Mouse (Mus musculus): ENCODE results near the gene Mrtfa.

Mrtfa gene

DNA sequence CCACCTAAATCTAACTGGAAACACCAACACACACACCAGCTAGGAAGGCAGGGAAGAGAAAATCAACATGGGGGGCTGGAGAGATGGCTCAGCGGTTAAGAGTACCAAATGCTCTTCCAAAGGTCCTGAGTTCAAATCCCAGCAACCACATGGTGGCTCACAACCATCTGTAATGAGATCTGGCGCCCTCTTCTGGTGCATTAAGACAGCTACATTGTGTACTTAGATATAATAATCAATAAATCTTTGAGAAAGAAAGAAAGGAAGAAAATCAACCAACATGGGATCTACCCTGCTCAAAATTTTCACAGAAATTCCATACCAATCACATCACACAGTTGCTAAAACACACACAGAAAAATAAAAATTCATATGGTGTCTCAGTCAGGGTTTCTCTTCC lies 34.1 kb downstream of the Mrtfa start:
- DNase-seq (ENCODE audit: low read depth, low spot score), result no peak

DNA sequence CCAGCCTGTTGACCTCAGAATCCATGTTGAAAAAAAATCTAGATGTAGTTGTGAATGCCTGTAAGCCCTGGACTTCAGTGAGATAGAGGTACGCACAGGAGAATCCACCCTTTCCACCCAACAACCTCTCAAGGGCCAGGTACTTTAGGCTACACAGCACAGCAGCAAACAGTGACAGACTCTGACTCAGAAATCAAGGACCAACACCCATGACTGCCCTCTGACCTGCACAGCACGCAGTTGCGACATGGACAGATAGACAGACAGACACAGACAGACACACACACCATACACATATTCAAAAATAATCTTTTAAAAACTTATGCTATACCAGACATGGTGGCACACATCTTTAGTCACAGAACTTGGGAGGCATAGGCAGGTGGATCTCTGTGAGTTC lies 34.7 kb downstream of the Mrtfa start:
- DNase-seq (ENCODE audit: low read depth, low spot score), result no peak

- no peak for DNase-seq (ENCODE audit: low read depth, low spot score)
Measured at GRCm38 (mm10) chr15:81154846-81155624, 35.5 kb downstream of the Mrtfa start.

DNA sequence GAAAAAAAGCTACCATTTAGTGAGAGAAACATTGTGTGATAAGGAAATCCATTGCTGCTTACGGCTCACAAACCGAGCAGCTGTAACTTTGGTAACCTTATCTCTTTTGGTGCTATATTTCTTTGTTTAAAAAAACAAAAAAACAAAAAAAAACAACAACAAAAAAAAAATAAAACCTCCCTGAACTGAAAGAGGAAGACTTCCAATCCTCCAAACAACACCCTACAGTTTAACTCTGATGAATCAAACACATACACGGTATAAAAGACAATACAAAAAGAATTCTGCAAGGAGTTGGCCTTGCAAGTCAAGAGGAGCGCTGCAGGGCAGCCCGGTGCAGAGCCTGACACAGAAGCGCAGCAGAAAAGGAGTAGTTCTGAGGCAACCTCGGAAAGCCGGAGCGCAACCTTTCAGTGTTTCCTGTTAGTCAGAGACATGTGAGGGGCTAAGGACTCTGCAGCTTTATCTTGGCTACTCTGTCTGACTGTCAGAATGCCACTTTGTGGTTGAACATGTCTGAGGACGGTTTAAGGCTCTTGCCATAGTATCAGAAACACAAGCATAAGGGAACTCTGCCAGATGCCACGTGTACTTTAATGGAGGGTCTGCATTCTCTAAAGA lies 48.5 kb downstream of the Mrtfa start:
- DNase-seq (ENCODE audit: low read depth, low spot score), result no peak

- no peak for DNase-seq (ENCODE audit: low read depth, low spot score)
Measured at GRCm38 (mm10) chr15:81140004-81140403, 50.6 kb downstream of the Mrtfa start.

GRCm38 (mm10) chr15:81137298-81137697 lies 53.3 kb downstream of the Mrtfa start:
- peak; percentile 99 for DNase-seq (ENCODE audit: low read depth, low spot score)

DNA sequence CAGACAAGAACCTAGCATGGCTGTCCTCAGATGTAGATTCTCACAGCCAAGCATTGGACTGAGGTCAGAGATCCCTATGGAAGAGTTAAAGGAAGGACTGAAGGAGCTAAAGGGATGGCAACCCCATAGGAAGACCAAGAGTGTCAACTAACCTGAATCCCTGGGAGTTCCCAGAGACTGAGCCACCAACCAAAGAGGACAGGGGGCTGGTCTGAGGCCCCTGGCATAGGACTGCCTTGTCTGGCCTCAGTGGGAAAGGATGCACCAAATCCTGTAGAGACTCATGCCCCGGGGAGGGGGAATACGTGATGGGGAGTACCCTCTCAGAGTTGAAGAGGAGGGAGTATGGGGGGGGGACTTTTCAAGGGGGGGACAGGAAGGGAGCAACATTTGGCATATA lies 56.8 kb downstream of the Mrtfa start:
- no peak for DNase-seq (ENCODE audit: low read depth, low spot score)

DNA sequence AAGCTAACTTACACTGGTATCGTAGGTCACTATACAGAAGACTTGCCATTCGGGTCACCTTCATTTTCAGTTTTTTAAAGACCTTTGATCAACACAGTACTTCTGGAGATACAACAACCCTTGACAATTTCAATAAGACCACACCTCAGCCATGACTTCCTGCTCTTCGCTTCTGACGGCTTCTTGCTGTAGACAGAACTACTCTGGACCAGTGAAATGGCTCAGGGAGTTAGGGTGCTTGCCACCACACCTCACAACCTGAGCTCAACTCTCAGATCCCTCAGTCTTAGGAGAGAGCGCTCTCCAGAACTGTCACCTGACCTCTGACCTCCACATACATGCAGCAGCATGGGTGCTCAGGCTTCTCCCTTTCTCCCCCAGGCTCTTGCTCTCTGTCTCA lies 59.4 kb downstream of the Mrtfa start:
- no peak for DNase-seq (ENCODE audit: low read depth, low spot score)

DNA sequence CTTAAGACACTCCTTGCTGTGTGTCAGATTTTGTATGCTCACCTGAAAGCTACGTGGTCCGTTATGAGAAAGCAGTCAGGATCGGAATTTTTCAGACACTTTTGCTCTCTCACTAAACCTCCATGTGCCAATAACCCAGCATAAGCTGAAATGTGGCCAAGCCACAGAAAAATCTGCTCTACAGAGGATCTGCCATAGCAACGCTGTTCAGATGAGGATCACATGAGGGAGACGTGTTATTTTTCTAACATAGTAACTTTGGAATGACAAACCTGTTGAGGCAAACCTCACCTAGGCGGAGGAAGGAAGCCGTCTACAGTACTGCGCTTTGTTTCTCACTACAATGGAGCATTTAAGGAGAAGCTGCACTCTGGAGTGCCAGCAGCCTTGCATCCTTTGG lies 60.6 kb downstream of the Mrtfa start:
- DNase-seq (ENCODE audit: low read depth, low spot score), result no peak

DNA sequence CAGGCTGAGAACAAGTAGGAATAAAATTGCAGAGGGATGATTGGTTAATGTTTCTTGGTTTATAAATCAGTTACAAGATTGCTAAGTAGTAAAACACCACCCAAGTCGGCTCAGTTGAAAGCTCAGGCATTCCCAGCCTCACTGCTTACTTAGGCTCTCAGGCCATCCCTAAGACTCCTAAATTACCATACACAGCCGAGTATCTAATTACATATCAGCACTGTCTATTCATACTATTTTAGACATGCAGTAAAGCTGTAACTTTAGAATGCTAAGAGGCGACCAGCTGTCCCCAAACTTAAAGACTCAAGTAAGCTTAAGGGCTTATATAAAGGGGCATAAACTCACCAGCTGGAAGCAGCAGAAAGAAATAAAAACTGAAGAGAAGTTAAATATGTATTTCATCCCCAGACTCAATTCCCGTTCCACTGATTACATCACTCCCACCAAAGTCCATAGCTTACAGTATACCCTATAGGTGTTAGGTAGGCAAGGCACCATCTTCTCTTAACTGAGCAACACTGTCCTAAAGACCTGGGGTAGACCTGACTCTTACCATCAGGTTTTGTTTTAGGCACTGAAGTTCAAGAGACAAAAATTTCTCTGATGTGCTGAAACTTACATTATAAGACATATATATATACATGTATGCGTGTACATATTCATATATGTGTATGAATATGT lies 62.3 kb downstream of the Mrtfa start:
- DNase-seq (ENCODE audit: low read depth, low spot score), result no peak

- no peak for DNase-seq (ENCODE audit: low read depth, low spot score)
Measured at GRCm38 (mm10) chr15:81124282-81124681, 66.3 kb downstream of the Mrtfa start.

- no peak for DNase-seq (ENCODE audit: low read depth, low spot score)
Measured at GRCm38 (mm10) chr15:81123122-81123521, 67.4 kb downstream of the Mrtfa start.

DNA sequence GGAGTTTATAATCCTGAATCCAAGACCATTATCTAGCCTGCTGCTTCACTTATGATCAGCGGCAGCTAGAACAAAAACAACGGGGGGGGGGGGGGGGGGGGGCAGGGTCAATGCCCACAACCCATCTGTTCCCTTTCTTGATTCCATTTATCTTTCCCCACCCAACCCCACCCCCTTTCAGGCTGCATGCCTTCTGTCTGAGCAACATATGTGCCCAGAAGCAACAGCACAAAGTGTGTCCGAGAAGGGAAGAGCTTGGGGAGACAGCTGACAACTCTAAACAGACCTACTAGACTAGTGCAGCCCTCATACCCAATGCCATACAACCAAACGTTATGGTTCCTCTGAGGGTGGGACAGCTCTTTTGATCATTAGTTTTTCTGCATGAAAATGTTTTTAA lies 68.0 kb downstream of the Mrtfa start:
- no peak for DNase-seq (ENCODE audit: low read depth, low spot score)

GRCm38 (mm10) chr15:81122078-81122477 lies 68.5 kb downstream of the Mrtfa start:
- DNase-seq (ENCODE audit: low read depth, low spot score), result no peak

- DNase-seq (ENCODE audit: low read depth, low spot score), result no peak
Measured at GRCm38 (mm10) chr15:81120946-81121345, 69.6 kb downstream of the Mrtfa start.

- DNase-seq (ENCODE audit: low read depth, low spot score), result no peak
Measured at GRCm38 (mm10) chr15:81120140-81120539, 70.4 kb downstream of the Mrtfa start.

GRCm38 (mm10) chr15:81118226-81118625 lies 72.3 kb downstream of the Mrtfa start:
- no peak for DNase-seq (ENCODE audit: low read depth, low spot score)

DNA sequence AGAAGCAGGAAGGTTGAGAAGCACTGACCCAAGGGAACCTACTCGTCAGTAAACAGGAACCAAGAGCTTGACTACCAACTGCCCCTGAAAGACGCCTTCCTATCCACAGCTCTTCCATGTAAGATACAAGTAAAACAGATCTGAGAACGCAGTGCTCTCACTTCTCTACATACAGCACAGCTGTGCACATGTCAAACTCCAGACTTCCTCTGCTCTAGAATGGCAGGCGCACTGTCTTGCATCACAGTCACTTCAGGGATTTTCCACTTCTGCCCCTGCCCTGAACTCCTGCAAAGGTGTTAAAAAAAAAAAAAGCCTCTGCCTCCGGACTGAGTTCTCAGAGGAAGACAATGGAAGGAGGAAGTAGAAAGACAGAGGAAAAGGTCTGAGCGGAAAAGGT lies 78.0 kb downstream of the Mrtfa start:
- DNase-seq (ENCODE audit: low read depth, low spot score), result no peak

DNA sequence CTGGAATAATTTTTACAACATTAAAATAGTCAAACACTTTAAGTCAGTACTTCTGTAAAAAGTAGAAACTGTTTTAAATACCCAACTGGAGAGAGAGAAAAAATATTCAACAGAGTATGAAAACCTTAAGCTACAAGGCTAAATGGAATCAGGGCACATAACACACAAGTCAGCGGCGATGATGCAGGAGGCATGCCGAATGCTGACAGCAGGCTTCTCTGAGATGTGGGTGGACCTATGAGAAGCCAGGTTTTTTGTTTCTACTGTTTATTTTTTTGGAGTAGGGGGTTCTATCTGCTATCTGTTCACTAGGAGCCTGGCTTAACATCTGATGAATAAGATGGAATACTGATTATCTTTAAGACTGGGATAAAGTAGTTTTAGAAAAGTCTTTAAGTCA lies 80.2 kb downstream of the Mrtfa start:
- DNase-seq (ENCODE audit: low read depth, low spot score), result no peak

DNA sequence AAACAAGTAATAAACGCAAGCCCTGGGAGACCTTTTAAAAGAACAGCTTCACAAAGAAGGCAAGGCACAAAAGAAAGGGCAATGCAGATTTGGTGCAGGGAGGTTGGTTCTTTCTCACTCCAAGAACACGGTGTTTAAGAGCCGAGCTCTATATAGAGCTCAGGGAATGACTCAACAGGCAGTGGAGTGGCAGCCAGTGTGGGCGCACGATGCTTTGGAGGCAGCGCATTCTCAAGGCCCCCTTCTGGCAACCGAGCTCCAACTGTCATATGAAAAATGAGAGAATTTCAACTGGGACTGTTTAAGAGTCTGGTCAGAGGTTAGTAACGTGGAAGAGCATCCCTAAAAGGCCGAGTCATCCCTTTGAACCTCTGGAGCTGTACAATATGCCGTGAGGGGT lies 84.6 kb downstream of the Mrtfa start:
- DNase-seq (ENCODE audit: low read depth, low spot score), result peak; percentile 87

DNA sequence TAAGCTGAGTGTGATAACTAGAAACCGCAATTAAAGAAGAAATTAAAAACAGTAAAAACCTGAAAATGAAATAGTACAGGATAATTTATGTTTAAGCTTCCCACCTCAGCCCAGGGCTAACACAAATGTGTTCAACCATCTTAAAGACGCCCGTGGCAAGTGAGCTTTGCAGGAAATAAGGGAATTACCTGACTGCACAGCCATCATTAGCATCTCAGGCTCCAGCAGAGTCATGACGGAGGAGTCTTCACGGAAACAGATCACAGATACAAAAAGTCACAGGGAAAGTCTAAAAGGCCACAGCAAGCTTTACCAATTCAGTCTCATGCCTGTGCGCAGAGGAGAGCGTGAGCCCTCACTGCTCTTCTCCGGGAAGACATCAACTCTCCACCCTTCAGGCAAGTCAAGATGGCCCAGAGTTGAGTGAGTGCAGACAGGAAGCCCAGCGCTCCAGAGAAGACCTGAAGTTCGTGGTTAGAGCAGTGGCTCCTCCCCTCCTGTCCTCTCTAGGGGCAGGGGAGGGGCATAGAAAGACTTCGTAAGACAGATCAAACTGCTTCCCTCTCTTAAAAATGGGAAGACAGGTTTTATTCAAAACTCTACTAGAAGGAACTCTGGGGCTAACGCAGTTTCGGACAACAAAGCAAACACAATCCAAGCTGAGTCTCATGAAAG lies 85.8 kb downstream of the Mrtfa start:
- peak; percentile 39 for DNase-seq (ENCODE audit: low read depth, low spot score)

DNA sequence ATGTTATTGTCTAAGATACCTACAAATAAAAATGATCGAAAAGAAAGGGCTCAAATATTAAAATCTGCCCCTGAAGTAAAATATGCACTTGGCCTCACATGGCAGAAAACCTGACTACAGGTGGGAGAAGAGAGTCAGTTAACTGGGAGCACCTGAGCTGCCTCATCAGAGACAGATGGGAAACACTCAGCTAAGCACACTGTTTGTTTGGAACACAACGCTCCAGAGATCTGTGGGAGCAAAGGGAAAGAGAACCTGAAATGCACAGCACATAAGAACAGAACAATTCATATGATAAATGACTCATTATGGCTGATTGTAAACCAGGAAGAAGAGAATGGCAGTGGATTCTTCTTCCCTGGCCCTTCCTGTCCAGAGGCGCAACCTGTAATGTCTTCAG lies 87.1 kb downstream of the Mrtfa start:
- DNase-seq (ENCODE audit: low read depth, low spot score), result no peak

All from 3T3-L1 (cell line).